Mouse (Mus musculus): ENCODE data around the gene Src. TPM values are rescaled to one million over a fixed set of nuclear protein-coding genes. Genes with fewer than 3 reads are reported as not detected.

Src gene
- polyA plus RNA-seq, 1 experiment from 2014 or later, result 14.0 TPM

GRCm38 (mm10) chr2:157519452-157519851, 101.2 kb downstream of the Src start:
- Histone ChIP-seq H3K9ac (ENCODE audit: low read depth, low read length) (no peak overlapping the region), H3K9me3 (replicated peaks; ENCODE audit: low read length) (no peaks in the 10 kb centered on the region), H3K36me3 (ENCODE audit: insufficient read depth, low read length) (no peaks in the 10 kb centered on the region), H3K27me3 (ENCODE audit: insufficient read depth, low read length) (no peaks in the 10 kb centered on the region), H3K27ac (no peak overlapping the region), H3K4me1 (replicated peaks; ENCODE audit: insufficient read depth, low read length) (no peaks in the 10 kb centered on the region), H3K4me2 (ENCODE audit: low read length) (no peak overlapping the region), H3K4me3 (replicated peaks; ENCODE audit: low read depth, low read length) (no peak overlapping the region)
- DNase-seq (ENCODE audit: low spot score) (no peak), ATAC-seq (replicated peaks; ENCODE audit: low FRiP score, low read depth) (no peak)
- TF ChIP-seq CTCF (IDR thresholded peaks at IDR 0.05; ENCODE audit: low read depth), result no peak
- 61% methylated on average over 6 of the region's 6 CpGs for WGBS

GRCm38 (mm10) chr2:157520496-157520895, 102.3 kb downstream of the Src start:
- H3K4me2 ChIP-seq (ENCODE audit: low read length), result no peak overlapping the region
- no peak for ATAC-seq (replicated peaks; ENCODE audit: low FRiP score, low read depth)
- 27% methylated on average over 5 of the region's 5 CpGs for WGBS
- H3K36me3 ChIP-seq (ENCODE audit: insufficient read depth, low read length), result no peaks in the 10 kb centered on the region
- no peak overlapping the region for H3K9ac ChIP-seq (ENCODE audit: low read depth, low read length)
- H3K4me1 ChIP-seq (replicated peaks; ENCODE audit: insufficient read depth, low read length), result no peaks in the 10 kb centered on the region
- no peak overlapping the region for H3K4me3 ChIP-seq (replicated peaks; ENCODE audit: low read depth, low read length)
- no peaks in the 10 kb centered on the region for H3K9me3 ChIP-seq (replicated peaks; ENCODE audit: low read length)
- DNase-seq (ENCODE audit: low spot score), result no peak
- no peak for TF ChIP-seq CTCF (IDR thresholded peaks at IDR 0.05; ENCODE audit: low read depth)
- no peaks in the 10 kb centered on the region for H3K27me3 ChIP-seq (ENCODE audit: insufficient read depth, low read length)
- no peak overlapping the region for H3K27ac ChIP-seq

Other genes with a start within 250 kb of the Src start
- gene Rbl1, start 213.9 kb upstream of the Src start, polyA plus RNA-seq (2015; fragmentation: Nextera tagmentation; extraction: Ambion mirVana), result 15.6 and 16.7 TPM in 2 replicates
- 197 and 228 TPM in 2 replicates for gene Rpn2, start 139.4 kb upstream of the Src start, polyA plus RNA-seq (2015; fragmentation: Nextera tagmentation; extraction: Ambion mirVana)
- 0.29 and 0.33 TPM in 2 replicates for gene Mroh8, start 138.9 kb upstream of the Src start, polyA plus RNA-seq (2015; fragmentation: Nextera tagmentation; extraction: Ambion mirVana)
- gene Ghrh, start 70.9 kb upstream of the Src start, polyA plus RNA-seq (2015; fragmentation: Nextera tagmentation; extraction: Ambion mirVana), result not detected in 2 replicates
- gene Manbal, start 50.9 kb upstream of the Src start, polyA plus RNA-seq (2015; fragmentation: Nextera tagmentation; extraction: Ambion mirVana), result 77.9 and 78.4 TPM in 2 replicates
- 80.4 and 85.9 TPM in 2 replicates for gene Nnat, start 141.6 kb downstream of the Src start, polyA plus RNA-seq (2015; fragmentation: Nextera tagmentation; extraction: Ambion mirVana)
- 46.1 and 48.2 TPM in 2 replicates for gene Blcap, start 152.8 kb downstream of the Src start, polyA plus RNA-seq (2015; fragmentation: Nextera tagmentation; extraction: Ambion mirVana)

All from kidney, postnatal 0 days (tissue).